Mouse (Mus musculus) neural tube, embryonic 11.5 days (tissue): Measurements from ENCODE around the gene Mab21l2. TPM values are rescaled to one million over a fixed set of nuclear protein-coding genes. Genes with fewer than 3 reads are reported as not detected.

Experiments
- ATAC-seq: fragments of 200-750 bp; cut with Nextera tagmentation; 2 replicates; pipeline ENCODE4 v1.8.0; 2017; ENCODE audit warnings: moderate number of reproducible peaks, mild to moderate bottlenecking, moderate TSS enrichment, moderate library complexity; ENCODE audit not compliant: insufficient read depth, low FRiP score, low TSS enrichment
- DNase-seq: peaks from one replicate; pipeline ENCODE4 v3.0.0-alpha.2; 2015; ENCODE audit warnings: low spot score
- H3K27ac ChIP-seq: fragments of 300-500 bp; sonication (generic); 2 replicates; pipeline ENCODE4 v1.5.1; 2014; ENCODE audit warnings: low read depth, mild to moderate bottlenecking, low read length
- H3K27me3 ChIP-seq: fragments of 300-500 bp; sonication (generic); 2 replicates; pipeline ENCODE4 v1.6.1; 2014; ENCODE audit warnings: mild to moderate bottlenecking, low read length, mixed read lengths; ENCODE audit not compliant: control insufficient read depth, insufficient read depth
- H3K36me3 ChIP-seq: fragments of 300-500 bp; sonication (generic); 2 replicates; pipeline ENCODE4 v1.6.1; 2014; ENCODE audit warnings: mild to moderate bottlenecking, low read length, moderate library complexity, mixed read lengths; ENCODE audit not compliant: control insufficient read depth, insufficient read depth
- H3K4me1 ChIP-seq: fragments of 300-500 bp; sonication (generic); 2 replicates; pipeline ENCODE4 v1.6.1; 2014; ENCODE audit warnings: low read length, mixed read lengths; ENCODE audit not compliant: control insufficient read depth, insufficient read depth
- H3K4me2 ChIP-seq: fragments of 300-500 bp; sonication (generic); 2 replicates; pipeline ENCODE4 v1.6.1; 2014; ENCODE audit warnings: low read depth, mild to moderate bottlenecking, moderate library complexity
- H3K4me3 ChIP-seq: fragments of 300-500 bp; sonication (generic); 2 replicates; pipeline ENCODE4 v1.5.1; 2014; ENCODE audit warnings: low read depth, low read length
- H3K9ac ChIP-seq: fragments of 300-500 bp; sonication (generic); 2 replicates; pipeline ENCODE4 v1.6.1; 2014; ENCODE audit warnings: mild to moderate bottlenecking, low read length
- H3K9me3 ChIP-seq: fragments of 300-500 bp; sonication (generic); 2 replicates; pipeline ENCODE4 v1.6.1; 2016; ENCODE audit warnings: low read length; ENCODE audit not compliant: control insufficient read depth
- WGBS: fragments of 180-500 bp; shearing (Covaris S2); extraction: QIAGEN DNeasy Blood & Tissue Kit; methylation state at CpG from one replicate; pipeline ENCODE4 v1.1.7; 2014; 5-methylcytosine and 5-hydroxymethylcytosine counted together
- polyA plus RNA-seq: library from polyadenylated mRNA; unstranded; fragments of >200 nt; fragmentation: Nextera tagmentation; extraction: Ambion mirVana; gene quantifications from 2 replicates; pipeline ENCODE4 v1.2.1, GENCODE M21; 2014

Mab21l2 gene
- polyA plus RNA-seq, 1 experiment from 2014 or later, result 93.4 TPM

DNA sequence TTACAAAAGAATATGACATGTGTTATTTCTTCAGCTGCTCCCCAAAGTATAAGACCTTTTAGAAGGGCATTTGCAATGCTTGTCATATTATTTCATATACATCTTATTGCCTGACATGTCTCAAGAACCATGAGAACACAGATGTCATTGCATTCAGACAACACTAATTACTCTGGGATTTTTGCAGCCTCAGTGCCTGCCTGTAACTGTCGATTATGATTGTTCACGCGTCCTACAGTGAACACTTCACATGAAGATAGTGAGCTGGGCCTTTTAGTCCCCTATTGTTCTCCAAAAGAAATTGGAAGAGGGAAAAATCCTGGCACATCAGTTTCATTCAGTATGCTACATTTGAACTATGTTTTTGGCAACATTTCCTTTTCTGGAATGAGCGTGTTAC is 11.2 kb upstream of the Mab21l2 start:
- Histone ChIP-seq H3K27me3 (no peaks in the 10 kb centered on the region), H3K36me3 (no peaks in the 10 kb centered on the region), H3K9ac (no peak overlapping the region), H3K4me3 (no peak overlapping the region), H3K9me3 (no peaks in the 10 kb centered on the region), H3K4me2 (no peak overlapping the region), H3K27ac (no peak overlapping the region), H3K4me1 (no peaks in the 10 kb centered on the region)
- DNase-seq (no peak), ATAC-seq (no peak)
- WGBS, result 86% methylated on average over 4 of the region's 4 CpGs

DNA sequence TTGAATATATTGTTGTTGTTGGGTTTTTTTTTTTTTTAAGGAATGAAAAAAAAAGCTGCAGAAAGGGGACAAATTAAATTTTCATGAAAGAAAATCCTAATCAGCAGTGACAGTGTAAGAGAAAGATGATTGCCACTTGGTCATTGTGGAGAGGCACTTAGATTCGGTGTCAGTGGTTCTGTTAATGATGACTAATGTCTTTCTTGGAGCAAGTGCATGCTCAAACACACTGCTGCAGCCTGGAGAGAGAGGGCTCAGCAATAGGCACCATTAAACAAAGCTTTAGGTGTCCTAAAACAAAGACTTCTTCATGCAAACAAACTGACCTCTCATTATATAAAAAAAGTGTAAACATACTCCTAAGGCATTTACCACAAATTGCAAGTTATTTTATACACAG is 10.5 kb upstream of the Mab21l2 start:
- no peaks in the 10 kb centered on the region for H3K4me1 ChIP-seq
- ATAC-seq, result no peak

GRCm38 (mm10) chr3:86552170-86552569 is 3.7 kb upstream of the Mab21l2 start:
- ATAC-seq (no peak), DNase-seq (no peak)
- Histone ChIP-seq H3K36me3 (no peaks in the 10 kb centered on the region), H3K27me3 (peaks cover 24% of the 10 kb centered on the region), H3K4me2 (no peak overlapping the region), H3K4me3 (no peak overlapping the region), H3K9ac (no peak overlapping the region), H3K4me1 (peaks cover 11% of the 10 kb centered on the region), H3K9me3 (no peaks in the 10 kb centered on the region), H3K27ac (no peak overlapping the region)
- 41% methylated on average over 5 of the region's 5 CpGs for WGBS

More for the DNA sequence above, 10.5 kb upstream of the Mab21l2 start:
- Histone ChIP-seq H3K4me2 (no peak overlapping the region), H3K9ac (no peak overlapping the region), H3K9me3 (no peaks in the 10 kb centered on the region), H3K36me3 (no peaks in the 10 kb centered on the region), H3K4me3 (no peak overlapping the region), H3K27ac (no peak overlapping the region), H3K27me3 (no peaks in the 10 kb centered on the region)
- no peak for DNase-seq
- 24% methylated on average over 1 of the region's 1 CpGs for WGBS

GRCm38 (mm10) chr3:86551011-86551728 is 2.7 kb upstream of the Mab21l2 start:
- Histone ChIP-seq H3K27ac (no peak overlapping the region), H3K9me3 (no peaks in the 10 kb centered on the region), H3K9ac (no peak overlapping the region), H3K27me3 (peaks cover 32% of the 10 kb centered on the region), H3K4me3 (no peak overlapping the region), H3K36me3 (no peaks in the 10 kb centered on the region), H3K4me1 (peaks cover 15% of the 10 kb centered on the region), H3K4me2 (no peak overlapping the region)
- WGBS, result 7% methylated on average over 8 of the region's 8 CpGs
- DNase-seq (peak; percentile 23), ATAC-seq (no peak)

- H3K4me1 ChIP-seq, result peaks cover 15% of the 10 kb centered on the region
- no peaks in the 10 kb centered on the region for H3K9me3 ChIP-seq
- H3K9ac ChIP-seq, result no peak overlapping the region
- H3K4me2 ChIP-seq, result peak overlapping the region; percentile 40
- no peaks in the 10 kb centered on the region for H3K36me3 ChIP-seq
- H3K27ac ChIP-seq, result peak overlapping the region; percentile 69
- H3K4me3 ChIP-seq, result no peak overlapping the region
- peak; percentile 54 for ATAC-seq
- DNase-seq, result peak; percentile 62
- H3K27me3 ChIP-seq, result peaks cover 32% of the 10 kb centered on the region
- WGBS, result 3% methylated on average over 22 of the region's 22 CpGs
These were observed 2.0 kb upstream of the Mab21l2 start for GRCm38 (mm10) chr3:86550301-86551010.

- ATAC-seq (0 out of 2 replicates have a peak, but pooled peaks have one; percentile 10), DNase-seq (peak; percentile 63)
- H3K4me1 ChIP-seq, result peaks cover 15% of the 10 kb centered on the region
- no peaks in the 10 kb centered on the region for H3K9me3 ChIP-seq
- H3K27ac ChIP-seq, result peak overlapping the region; percentile 89
- peak overlapping the region; percentile 73 for H3K4me2 ChIP-seq
- under 1% methylated on average over 42 of the region's 42 CpGs for WGBS
- H3K9ac ChIP-seq, result peak overlapping the region; percentile 73
- H3K4me3 ChIP-seq, result peak overlapping the region; percentile 50
- no peaks in the 10 kb centered on the region for H3K36me3 ChIP-seq
- peaks cover 34% of the 10 kb centered on the region for H3K27me3 ChIP-seq
These were observed 1.1 kb downstream of the Mab21l2 start for GRCm38 (mm10) chr3:86547251-86547791.

DNA sequence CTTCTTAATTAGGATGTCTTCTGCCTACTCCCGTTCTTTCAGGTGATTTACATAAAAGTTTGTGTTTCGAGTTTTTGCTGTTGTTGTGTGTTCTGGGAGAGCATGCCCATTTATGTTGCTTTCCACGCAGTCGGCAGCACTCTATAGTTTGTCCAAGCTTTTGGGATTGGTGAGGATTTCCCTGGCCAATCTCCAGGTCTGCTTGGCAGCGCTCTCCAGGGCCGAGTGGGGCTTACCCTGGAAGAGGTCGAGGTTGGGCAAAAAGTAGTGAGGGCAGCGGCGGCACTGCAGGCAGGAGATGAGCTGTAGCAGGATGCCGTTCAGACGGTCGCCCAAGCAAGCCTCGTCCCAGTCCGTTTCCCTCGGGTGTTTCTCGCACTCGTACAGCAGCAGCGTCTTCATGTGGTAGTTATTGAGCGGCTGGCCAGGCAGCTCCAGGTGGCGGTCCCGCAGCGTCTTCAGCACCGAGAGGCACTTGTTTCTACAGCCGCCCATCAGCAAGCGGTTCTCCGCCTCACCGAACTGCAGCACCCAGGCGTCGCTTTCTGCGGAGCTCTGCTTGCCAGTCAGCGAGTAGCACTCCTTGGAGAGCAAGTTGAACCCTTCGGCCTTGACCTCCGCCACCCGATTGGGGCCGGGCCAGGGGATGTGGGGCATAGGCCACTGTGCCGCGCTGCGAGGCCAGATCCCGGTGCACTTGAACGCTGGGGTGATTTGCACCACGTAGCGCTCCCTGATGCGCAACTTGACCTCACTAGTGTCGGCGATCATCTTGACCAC is 1.8 kb downstream of the Mab21l2 start:
- DNase-seq, result peak; percentile 66
- peaks cover 15% of the 10 kb centered on the region for H3K4me1 ChIP-seq
- WGBS, result under 1% methylated on average over 45 of the region's 45 CpGs
- peak overlapping the region; percentile 73 for H3K9ac ChIP-seq
- H3K4me3 ChIP-seq, result peak overlapping the region; percentile 50
- H3K9me3 ChIP-seq, result no peaks in the 10 kb centered on the region
- peaks cover 31% of the 10 kb centered on the region for H3K27me3 ChIP-seq
- ATAC-seq, result peak; percentile 21
- peak overlapping the region; percentile 89 for H3K27ac ChIP-seq
- H3K4me2 ChIP-seq, result peak overlapping the region; percentile 73
- H3K36me3 ChIP-seq, result no peaks in the 10 kb centered on the region

DNA sequence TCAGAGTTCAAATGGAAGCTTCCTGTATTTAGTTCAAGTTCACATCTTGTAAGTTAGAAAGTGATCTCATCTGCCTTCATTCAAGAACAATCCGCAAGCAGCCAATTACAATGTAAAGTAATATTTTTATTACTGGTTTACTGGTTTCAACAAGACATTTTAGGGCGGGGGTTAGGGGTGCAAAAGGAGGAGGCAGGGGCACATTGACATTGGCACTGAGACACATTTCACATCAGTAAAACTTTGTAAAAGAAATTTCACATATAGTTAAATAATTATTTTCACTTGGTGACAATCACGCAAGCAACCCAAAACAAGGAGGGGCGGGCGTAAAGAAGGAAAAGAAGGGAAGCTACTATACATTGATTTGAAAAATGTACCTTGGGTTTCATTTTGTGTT is 2.5 kb downstream of the Mab21l2 start:
- no peak for DNase-seq
- Histone ChIP-seq H3K4me1 (peaks cover 15% of the 10 kb centered on the region), H3K9me3 (no peaks in the 10 kb centered on the region), H3K4me2 (peak overlapping the region; percentile 73), H3K27ac (peak overlapping the region; percentile 89; the same call in 1 of the 2 replicates), H3K9ac (peak overlapping the region; percentile 73), H3K27me3 (peaks cover 31% of the 10 kb centered on the region), H3K36me3 (no peaks in the 10 kb centered on the region), H3K4me3 (peak overlapping the region; percentile 50)
- no peak for ATAC-seq
- 16% methylated on average over 5 of the region's 5 CpGs for WGBS
